Mouse (Mus musculus) c-Kit-positive CD71-positive TER-119-positive erythroid progenitor cells, embryonic 14.5 days (primary cell): ENCODE results near the gene Olfr1295.

Experiments used
- DNase-seq: peaks from one replicate; pipeline ENCODE4 v3.0.0-alpha.2; 2013; ENCODE audit warnings: low spot score

Gene Olfr1295

DNA sequence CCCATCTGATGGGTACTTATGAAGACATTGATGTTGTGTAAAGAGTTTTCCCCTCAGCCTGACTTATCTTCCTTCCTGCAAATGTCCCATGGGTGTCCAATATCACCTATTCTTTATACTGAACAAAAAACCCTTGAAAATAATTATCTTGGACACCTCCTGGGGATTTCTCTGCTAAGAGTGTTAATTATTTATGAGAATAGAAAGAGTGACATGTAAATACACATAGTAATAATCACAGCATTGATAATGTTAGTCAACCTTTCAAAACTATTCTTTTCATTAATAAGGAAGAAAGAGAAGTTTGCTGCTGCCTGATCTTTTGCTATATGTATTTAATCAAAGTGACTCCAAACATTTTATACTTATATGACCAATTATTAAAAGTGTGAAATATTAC lies at the start of gene Olfr1295:
Gene Olfr1295 (minus strand): TSS at position 101 of the 400 bp plus-strand sequence.
- DNase-seq: no peak

DNA sequence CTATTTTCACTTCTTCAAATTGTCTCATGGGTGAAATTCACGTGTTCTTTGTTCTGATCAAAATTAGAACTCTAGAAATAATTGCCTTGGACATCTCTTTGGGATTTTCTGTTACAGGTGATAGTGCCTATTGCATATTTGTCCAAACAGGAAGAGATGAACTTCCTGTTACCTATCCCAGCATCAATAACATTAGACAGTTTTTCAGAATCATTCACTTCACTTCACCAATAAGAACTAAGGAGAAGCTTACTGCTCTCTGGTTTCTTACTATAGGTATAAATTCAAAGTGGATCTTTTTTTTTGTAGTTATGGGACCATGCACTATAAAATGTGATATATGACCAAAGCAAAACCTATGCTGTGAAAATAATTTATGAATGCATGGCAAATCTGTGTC lies 29.3 kb downstream of the Olfr1295 start, which contains the start of gene Olfr1294:
Gene Olfr1294 (minus strand): TSS at position 101 of the 400 bp plus-strand sequence.
- no peak for DNase-seq

- DNase-seq: no peak
Measured at GRCm38 (mm10) chr2:111524903-111525302, 44.6 kb downstream of the Olfr1295 start, which contains the start of gene Olfr1293-ps. TSS of gene Olfr1293-ps (plus strand) at chr2:111525203.

DNA sequence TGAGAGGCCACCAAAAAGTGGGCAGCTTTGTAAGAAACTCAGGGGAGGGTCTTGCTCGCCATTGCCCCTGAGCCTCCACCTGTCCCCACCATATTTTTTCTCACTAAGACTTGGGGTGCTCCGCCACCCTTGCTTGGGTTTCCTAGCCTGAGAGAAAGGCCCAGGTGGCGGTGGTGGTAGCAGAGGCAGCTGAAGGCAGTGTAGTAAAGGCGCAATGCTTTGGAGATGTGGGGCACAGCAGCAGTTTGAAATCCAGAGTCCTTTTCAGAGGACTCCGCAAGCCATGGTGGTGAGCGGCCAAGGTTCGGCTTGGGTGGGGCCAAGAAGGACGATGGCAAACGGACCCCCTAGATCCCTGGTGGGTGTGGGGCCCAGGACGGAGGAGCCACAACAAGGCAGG lies 52.0 kb downstream of the Olfr1295 start:
- no peak for DNase-seq
